Mouse (Mus musculus): Measurements from ENCODE around the gene Stk25.
"Not testable (repeated sequence)": the region's sequence is repeated elsewhere in the genome, so short reads cannot be mapped to it uniquely, and the experiment has no call there.

The Stk25 gene

DNA sequence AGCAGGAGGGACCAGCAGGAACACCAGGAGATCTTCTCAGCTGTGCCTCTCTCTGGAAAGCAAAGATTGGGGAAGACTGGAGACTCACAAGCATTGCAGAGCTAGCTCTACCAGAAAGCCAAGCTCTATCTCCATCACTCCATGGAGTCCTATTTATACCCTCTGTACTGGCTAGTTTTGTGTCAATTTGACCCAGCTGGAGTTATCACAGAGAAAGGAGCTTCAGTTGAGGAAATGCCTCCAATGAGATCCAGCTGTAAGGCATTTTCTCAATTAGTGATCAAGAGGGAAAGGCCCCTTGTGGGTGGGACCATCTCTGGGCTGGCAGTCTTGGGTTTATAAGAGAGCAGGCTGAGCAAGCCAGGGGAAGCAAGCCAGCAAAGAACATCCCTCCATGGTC is at the start of gene Stk25:
TSS of gene Stk25 (minus strand) at position 101 of the 400 bp plus-strand sequence.
- not testable (repeated sequence) for DNase-seq

DNA sequence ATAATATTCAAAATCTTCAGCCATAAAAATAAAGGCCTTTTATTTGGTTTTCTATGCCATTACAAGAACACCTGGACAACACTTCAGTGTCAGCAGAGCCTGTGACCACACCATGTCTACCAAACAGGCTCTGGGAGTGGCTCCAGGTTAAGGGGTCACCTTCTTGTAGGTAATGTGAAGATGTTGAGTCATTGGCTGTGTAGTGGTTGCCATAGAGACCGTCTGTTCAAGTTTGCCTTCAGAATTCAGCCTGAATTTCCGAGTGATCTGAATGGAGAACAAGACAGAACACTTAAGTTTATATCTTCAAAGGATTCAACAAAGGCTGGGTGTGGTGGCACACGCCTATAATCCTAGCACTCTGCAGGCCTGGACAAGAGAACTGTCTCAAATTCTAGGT is 46.9 kb upstream of the Stk25 start:
- DNase-seq = no peak

GRCm38 (mm10) chr1:93704341-93704740 is 45.9 kb upstream of the Stk25 start:
- DNase-seq = no peak

GRCm38 (mm10) chr1:93703472-93704048 is 45.1 kb upstream of the Stk25 start:
- DNase-seq = no peak

DNA sequence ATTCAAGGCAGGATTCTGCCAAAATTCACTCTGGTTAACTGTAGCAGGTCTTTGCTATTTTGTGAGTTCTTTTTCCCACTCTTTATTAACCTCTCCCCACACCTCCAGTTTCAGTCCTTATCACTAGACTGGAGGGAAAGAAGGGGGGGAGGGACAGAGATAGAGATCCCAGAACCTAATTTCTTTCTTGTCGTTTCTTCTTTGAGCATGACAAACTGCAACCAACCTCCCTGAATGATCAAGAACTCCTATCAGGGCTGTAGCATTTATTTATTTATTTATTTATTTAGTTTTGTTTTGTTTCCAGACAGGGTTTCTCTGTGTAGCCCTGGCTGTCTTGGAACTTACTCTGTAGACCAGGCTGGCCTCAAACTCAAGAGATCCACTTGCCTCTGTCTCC is 43.6 kb upstream of the Stk25 start:
- DNase-seq = no peak

- no peak for DNase-seq
Observed at GRCm38 (mm10) chr1:93699159-93699558, 40.7 kb upstream of the Stk25 start.

- no peak for DNase-seq
Observed at GRCm38 (mm10) chr1:93697317-93697716, 38.9 kb upstream of the Stk25 start.

DNA sequence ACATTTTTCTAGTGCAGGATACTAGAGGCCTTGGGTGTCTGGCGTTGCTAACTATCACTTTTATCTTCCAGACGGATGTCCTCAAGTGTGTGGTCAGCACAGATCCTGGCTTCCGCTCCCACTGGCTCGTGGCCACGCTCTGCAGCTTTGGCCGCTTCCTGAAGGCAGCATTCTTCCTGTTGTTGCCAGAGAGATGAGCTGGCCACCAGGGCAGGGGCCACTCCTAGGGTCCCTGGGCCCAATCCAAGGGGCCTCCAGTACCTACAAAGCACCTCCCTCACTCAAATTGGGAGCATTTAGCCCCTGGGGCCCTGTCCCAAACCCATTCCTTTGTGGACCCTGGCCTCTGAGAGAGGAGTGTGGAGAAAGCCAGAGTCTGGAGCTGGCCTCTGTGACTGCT is 36.5 kb upstream of the Stk25 start:
- peak; percentile 48 for DNase-seq

DNA sequence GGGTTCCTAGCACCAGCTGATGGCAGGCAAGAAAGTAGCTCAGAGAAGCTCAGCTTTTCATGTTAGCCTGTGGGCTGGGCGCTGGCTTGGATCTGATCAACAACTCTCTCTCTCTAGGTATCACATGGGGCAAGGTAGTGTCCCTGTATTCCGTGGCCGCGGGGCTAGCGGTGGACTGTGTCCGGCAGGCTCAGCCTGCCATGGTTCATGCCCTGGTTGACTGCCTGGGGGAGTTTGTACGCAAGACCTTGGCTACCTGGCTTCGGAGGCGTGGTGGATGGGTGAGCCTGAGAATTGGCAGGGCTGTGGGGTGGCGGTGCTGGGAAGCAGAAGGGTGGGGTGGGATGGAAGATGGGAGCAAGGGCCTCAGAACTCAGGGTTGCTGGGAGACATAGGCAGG is 35.5 kb upstream of the Stk25 start:
- no peak for DNase-seq

DNA sequence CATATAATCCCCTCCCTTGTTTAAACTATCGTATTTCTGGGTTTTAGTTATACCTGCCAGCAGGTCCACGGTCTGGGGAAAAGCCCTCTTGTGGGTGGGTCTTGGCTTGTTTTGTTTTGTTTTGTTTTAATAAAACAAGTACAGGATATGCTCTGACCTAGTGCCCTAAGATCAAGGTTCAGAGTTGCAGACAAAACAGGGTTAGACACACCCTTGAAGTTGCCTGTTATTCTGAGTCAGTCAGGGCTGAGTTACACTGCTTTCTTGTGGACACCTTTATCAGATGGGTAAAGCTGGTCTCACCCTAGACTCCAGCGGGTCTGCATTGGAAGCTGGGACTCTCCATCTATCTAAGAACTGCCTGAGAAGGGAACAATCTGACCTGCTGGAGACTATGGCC is 35.0 kb upstream of the Stk25 start:
- DNase-seq = no peak

DNA sequence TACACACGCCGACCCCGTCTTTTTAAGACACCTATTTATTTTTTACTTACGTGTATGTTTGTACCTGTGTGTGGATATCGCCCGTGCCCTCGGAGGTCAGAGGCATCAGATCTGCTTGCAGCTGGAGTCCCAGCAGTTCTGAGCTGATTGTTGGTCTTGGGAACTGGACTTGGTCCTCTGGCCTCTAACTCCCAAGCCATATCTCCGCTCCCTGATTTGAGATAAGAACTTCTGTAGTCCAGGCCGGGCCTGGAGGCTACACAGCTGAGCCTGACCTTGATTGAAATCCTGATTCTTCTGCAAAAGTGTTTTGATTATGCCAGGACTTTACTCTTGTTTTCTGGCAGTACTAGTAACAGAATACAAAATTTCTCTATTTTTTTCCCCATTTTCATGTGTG is 34.3 kb upstream of the Stk25 start:
- no peak for DNase-seq

- no peak for DNase-seq
Observed at GRCm38 (mm10) chr1:93691786-93692357, 33.4 kb upstream of the Stk25 start.

- DNase-seq = no peak
Observed at GRCm38 (mm10) chr1:93691106-93691505, 32.6 kb upstream of the Stk25 start.

DNA sequence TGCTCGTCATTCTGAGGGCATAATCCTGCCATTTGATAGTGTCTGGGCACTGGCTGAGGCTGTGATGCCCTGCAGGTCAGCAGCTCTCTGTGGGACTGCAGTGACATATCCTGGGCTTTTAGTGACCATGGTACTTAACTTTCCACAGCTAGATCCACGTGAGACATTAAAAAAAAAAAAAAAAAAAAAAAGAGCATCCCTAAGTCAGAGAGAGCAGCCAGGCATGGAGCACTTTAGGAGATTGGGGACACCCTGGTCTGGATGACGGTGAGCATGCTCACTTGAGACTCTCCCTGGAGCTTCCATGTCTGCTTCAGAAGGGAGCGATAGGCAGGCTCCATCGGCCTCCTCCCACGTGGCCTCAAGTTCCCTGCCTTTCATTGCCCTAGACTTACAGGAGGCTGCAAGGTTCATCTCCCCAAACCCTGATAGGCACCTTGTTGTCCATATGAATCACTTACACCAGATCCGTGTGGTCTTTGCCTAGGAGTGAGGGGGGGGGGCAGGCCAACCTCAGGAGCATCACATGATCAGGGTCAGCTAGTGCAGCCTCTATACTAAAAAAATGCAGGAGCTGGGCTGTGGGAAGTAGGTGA is 31.5 kb upstream of the Stk25 start:
- no peak for DNase-seq

- DNase-seq = no peak
Observed at GRCm38 (mm10) chr1:93688154-93688553, 29.7 kb upstream of the Stk25 start.

DNA sequence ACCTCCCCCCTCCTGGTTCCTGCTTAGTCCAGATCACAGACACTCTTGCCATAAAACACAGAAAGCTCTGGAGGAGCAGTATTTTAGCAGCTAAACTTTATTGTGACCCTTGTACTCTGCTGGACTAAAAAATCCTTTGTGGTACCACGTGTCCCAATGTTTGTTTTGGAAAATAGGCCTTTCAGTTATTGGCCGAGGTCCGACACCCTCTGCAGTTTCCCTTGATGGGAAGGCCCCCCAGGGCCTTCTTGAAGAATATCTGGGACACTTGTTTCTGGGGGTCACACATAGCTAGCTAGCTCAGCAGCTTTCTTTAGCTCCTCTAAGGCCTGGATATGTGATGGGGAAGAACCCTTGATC is 28.5 kb upstream of the Stk25 start:
- DNase-seq = no peak

DNA sequence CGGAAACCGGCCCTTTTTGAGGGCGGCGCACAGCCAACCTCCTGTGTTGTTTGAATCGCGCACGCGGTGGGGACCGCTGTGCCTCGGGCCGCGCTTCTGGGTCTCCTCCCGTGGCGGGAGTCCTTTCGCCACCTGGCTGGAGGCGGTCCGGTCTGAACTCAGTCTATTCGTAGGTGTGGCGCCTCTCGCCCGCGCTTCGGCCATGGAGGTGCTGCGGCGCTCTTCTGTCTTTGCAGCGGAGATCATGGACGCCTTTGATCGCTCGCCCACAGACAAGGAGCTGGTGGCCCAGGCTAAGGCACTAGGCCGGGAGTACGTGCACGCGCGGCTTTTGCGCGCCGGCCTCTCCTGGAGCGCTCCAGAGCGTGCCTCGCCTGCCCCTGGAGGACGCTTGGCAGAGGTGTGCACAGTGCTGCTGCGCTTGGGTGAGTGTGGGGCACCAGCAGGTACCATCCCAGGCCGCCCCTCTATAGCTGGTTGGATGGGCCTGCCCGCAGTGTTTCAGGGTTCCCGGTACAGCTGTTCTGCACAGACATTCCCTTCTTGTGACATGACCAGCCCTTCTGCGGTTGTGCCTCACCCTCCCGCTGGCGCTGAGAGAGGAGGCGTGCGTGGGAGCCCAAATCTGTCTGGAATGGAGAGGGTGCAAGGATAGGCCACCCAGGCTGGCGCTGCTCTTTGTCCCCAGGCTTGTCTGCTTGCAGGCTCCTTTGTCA is 27.9 kb upstream of the Stk25 start:
- DNase-seq = peak; percentile 47

DNA sequence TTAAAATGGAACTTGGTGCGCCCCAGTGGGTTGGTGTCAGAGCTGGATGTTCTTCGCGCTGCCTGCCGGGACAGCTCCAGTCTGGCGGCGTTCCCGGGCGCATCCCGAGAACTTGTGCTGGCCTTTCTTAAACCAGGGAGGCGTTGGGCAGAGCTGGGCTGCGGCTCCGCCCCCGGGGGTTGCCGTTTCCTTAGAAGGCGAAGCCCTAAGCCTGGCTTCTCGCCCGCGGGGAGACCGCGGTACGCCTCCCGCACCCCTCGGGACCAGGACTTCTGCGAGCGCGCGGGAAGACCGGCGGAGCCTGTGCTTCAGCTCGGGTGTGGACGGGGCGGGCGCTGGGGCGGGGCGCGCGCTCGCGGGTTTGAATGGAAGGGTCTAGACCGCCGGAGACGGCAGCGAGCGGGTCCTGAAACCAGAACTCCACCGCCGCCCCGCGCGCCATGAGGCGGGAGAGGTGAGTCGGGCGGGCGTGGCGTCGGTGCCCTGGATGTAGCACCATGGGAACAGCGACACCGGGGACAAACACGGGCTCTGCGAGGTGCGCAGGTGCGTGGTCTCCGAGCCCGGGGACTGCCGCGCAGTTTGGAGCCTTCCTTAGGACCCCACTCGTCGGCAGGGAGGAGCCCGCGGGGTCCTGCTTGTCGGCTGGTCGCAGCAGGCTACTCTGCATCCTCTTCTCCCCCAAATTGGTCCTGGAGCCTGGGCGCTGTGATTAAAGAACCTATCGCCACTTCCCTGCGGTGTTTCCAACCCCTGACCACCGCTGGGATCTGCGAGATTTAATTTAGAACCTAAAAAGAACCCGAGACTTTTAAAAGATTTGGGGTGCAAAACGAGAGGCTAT is 27.2 kb upstream of the Stk25 start, which contains the start of gene Bok:
TSS of gene Bok (plus strand) at position 260 of the 844 bp plus-strand sequence.
- peak; percentile 50 for DNase-seq

DNA sequence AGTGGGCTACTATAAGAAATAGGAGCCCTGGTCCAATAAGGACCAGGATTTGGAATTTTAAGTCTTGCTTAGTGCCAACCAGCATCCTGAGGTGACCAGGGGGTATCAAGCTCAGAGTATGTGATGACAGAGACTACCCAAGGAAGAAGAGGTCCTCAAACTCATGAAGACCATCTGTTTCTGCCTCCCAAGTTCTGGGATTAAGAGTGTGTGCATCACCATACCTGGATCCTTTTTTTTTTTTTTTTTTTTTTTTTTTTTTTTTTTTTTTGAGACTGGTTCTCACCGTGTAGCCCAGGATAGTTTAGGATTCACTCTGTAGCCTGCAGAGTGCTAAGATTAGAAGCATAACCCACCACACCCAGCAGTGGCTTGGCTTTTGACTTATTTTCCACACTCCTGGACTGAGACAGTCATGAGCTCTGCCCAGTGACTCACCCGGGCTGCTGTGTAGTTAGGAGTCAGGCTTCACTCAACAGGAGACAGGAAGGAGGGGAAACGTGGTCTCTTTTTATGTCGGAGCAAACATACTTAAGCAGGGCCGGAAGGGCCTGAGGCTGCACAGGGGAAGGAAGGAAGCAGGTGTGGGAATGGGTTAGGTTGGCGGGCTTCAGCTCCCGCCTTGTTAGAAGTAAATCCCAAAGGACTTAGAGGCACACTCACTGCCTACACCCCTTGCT is 21.6 kb upstream of the Stk25 start:
- no peak for DNase-seq

DNA sequence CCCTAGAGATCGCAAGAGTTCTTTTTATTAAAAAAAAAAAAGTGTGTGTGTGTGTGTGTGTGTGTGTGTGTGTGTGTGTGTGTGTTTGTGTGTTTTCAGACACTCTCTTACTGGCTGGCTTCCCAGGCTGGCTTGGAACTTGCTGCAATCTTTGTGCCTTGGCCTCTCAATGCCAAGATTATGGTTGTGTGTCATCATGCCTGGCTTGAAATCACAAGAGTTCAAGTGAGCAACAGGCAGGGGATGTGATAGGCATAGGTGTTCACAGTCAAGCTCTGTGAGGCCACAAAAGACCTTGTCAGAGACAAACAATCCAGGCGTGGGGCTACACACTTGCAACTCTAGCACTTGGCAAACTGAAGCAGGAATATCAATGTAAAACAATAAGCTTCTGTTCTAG is 19.9 kb upstream of the Stk25 start:
- no peak for DNase-seq

DNA sequence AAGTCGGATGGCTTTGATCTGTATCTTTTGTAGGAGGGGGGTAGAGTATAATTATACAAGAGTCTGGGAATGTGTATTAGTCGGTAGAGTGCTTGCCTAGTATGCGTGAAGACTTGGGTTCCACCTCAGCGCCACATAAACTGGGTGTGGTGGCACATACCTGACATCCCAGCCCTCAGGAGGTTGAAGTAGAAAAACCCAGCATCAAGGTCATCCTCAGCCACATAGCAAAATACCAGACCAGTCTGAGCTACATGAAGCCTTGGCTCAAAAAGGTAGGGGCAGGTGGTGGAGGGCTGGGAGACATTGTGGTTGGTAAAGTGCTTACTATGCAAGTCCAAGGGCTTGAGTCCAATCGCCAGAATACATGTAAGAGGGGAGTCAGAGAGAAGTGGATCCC is 14.2 kb upstream of the Stk25 start:
- no peak for DNase-seq

DNA sequence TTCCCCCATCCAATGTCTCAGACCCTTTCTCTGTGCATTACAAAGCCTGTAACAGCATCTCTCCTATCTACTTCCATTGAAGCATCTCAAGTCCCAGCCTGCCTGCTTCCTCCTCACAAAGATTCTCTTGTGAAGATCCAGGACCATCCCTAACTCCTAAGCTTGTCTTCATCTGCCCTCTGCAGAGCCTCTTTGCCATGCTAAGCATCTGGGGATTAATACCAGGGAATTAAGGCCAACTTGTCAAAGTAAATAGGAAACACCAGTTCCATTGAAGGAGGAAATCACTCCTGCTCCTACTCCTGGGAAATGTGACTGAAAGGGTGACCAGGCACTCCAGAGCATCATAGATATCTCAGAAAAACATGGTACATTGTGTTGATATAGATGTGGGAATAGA is 11.5 kb upstream of the Stk25 start:
- no peak for DNase-seq

Data from cerebellum, adult 9-11 months (tissue).